Mouse (Mus musculus): ENCODE measurements around the gene Lsm10. TPM values are rescaled to one million over a fixed set of nuclear protein-coding genes. Genes with fewer than 3 reads are reported as not detected.

Gene Lsm10
- polyA plus RNA-seq (2012; rRNA removed) = 49.0 and 55.2 TPM in 2 replicates

DNA sequence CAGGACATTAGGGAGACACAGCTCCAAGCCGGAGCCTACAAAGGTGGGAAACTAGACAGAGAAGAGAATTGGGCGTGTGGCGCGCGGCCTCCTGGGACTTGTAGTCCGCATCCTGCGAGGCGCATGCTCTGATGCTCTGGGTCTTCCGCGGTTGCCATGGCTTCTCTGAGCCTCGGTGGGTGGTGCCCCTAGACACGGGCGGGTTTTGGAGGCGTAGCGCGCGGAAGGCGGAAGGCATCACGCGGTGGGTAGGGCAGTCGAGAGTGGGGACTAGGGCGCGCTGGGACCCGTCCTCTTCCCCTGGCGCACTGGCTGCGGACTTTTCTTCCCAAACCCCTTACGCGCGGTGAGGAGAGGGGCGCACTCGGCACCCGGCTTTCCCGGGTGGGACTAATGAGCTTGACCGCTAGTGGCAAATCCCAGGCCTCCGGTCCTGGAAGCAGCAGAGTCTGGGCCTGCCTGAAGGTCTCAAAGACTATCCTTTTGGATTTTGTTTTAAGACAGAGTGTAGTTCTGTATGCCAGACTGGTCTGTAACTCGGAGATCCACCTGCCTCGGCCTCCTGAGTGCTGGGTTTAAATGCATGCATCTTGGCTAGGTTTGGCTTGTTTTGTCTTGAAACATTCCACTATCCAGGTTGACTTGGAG, at the start of gene Lsm10:
TSS of gene Lsm10 (plus strand) at position 160 of the 648 bp plus-strand sequence.
- DNase-seq (ENCODE audit: low read depth) = no peak

DNA sequence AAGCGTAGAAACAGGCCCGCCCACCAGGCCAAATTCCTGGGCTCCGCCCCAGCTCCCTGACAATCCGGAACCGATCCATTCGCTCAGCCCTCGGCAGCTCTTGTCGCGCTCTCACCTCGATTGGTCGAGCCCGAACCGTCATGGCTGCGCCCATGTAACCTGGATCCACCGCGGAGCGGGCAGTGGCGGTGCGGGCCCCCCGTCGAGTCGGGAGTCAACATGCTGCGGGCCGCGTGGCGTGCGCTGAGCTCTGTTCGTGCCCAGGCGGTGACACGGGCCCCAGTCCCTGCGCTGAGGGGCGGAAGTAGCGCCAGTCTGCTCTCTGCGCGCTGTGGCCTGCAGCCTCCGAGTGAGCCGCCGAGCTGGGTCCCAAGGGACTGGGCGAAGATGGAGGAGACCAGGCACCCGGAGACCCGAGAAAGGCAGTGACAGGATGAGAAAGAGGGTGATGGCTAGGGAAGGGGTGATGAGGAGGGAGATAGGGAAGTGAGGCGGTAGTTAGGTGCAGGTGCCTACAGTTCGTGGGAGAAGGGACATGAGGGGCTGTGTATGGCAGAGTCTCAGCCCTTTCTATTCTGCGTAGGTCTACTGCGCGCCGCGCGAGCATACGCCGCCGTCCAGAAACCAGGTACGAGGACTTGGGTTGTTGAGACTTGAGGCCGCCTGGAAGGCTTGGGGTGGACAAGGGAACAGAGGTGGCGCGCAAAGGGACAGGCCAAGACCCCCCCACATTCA, 49.4 kb upstream of the Lsm10 start, which contains the start of gene Mrps15:
TSS of gene Mrps15 (plus strand) at position 75 of the 735 bp plus-strand sequence.
- peak; percentile 50 for DNase-seq (ENCODE audit: low read depth)

DNA sequence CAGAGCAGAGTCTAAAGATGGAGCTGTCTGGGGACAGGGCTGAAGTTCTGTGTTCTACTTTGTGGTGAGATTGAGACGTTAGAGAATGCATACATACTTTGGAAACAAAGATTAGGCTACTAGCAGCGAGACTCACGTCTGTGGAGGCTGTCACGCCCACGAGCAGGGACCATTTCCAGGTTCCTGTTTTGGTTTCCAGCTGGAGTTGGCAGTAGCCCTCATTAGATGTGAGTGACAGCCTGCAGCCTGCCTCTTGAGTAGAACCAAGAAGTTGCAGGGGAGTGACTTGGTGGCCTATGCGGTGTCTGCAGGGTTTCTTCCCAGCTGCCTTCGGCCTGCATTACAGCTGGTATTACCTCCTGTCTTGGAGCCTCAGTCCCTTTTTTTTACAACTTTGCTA, 44.8 kb upstream of the Lsm10 start:
- peak; percentile 59 for DNase-seq (ENCODE audit: low read depth)

DNA sequence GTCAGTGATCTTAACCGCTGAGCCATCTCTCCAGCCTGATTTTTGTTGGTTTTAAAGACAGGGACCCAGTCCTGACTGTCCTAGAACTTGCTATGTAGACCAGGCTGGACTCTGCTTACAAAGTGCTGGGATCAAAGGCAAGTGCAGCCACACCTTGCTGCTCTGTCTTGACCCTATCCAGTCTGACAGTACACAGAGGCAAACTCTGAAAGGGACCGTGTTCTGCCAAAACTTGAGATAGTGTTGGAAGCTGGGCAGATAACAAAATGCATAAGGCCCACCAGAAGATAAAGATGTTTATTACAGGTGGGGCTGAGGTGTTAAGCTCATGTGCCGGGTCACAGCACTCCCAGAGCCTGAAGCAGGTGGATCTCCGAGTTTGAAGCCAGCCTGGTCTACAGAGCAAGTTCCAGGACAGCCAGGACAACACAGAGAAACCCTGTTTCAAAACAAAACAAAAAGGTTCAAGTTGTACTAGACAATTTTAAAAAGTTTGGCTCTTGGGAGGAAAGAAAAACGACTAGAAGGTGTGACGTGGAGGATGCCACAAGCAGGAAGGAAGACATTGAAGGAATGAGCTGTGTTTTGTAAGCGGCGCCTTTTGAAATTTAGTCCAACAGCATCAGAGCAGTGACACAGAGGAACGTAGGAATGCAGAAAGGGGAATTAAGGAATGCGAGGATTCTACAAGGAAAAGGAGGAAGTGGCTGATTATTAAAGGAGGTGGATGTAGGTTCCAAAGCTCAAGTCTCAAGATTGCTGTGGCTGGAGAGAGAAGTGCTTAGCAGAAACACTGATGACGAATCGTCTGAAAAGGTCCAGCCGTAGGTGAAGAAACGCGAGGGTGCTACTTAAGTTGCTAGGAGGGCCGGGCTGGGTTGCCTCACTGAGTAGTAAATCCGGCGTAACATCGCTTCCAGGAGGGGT, 39.0 kb upstream of the Lsm10 start:
- DNase-seq (ENCODE audit: low read depth) = no peak

DNA sequence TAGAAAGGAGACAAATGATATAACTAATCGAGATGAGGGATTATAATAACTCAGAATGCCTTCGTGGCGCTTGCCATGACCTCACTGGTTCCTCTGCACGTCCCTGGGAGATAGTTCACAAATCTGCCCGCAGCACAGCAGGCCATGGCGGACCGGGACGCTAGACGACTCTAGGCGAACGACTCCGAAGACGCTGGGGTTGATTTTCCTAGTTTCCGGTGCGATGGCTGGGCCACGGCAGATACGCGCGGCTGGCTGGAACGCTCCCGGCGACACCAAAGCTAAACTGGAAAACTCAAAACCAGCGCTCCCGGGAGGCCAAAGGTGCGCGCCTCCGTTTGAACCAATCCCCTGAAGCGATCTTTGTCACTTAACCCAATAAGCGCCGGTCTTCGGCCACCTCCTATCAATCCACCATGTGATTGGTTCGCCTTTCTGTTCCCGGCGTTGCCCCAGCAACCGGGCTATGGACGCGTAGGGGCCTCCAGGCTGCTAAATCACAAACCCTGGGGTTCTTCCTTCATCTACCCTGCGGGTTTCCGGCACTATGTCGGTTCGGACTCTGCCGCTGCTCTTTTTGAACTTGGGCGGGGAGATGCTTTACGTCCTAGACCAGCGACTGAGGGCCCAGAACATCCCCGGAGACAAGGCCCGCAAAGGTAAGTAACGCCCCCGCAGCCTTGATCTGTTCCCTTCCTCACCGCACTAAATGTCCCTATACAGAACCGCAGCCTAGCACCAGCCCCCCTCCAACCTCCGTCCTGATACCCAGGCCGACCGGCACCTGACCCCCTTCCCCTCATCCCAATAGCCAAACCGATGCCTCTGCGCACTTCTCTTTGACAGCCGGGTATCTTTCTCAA, 38.1 kb upstream of the Lsm10 start, which contains the start of gene Oscp1:
TSS of gene Oscp1 (plus strand) at position 432 of the 863 bp plus-strand sequence.
- DNase-seq (ENCODE audit: low read depth) = no peak

DNA sequence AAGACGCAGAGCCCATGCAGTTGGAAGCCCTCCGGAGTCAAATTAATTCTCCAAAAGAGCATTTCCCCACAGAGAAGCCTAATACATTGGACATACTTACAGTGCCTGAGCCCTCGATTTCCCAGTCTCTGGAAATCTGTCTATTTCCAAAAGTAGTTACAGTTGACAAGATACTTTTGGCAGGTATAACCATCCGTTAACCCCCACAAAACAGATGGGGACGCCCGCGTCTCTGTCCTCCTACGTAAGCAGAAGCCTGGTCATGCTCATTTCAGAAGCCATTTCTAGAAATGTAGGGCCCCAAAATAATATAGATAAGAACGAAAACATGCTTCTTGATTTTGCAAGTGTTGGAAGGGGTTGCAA, 37.4 kb upstream of the Lsm10 start:
- no peak for DNase-seq (ENCODE audit: low read depth)

DNA sequence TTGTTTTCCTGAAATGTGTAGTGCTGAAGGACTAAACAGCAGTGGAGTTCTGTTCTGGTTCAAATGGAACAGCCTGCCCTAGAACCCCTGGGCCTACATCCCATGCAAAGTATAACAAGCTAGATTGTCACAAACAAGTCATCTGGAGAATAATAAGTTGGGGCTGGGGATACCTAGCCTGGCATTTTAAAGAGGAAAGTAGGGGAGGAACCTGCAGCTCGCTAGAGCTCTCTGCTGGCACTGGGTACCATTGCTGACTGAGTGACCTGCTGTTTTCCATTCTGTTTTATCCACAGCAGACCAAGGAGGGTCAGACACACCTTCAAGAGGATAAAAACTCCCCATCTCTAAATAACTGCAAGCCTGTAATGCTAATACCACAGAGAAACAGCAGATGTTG, 33.6 kb upstream of the Lsm10 start:
- DNase-seq (ENCODE audit: low read depth) = no peak

DNA sequence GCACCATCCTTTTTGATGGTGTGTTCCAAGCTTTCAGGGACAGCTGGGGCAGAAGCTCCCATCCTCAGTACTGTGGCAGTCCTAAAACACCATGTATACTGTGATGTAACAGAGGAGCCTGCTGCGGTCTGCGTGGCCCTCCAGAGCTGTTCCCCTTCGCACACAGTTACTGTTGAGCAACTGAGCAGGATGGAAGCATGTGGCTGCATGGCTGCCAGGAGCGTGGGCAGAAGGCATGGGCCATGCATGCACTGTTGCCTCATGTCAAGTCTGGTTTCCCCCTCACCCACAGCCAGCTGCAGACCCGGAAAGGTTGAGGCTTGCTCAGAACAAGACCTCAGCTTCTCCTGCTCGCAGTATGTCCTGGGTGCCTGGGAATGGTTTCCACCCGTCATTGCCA, 31.2 kb upstream of the Lsm10 start:
- no peak for DNase-seq (ENCODE audit: low read depth)

DNA sequence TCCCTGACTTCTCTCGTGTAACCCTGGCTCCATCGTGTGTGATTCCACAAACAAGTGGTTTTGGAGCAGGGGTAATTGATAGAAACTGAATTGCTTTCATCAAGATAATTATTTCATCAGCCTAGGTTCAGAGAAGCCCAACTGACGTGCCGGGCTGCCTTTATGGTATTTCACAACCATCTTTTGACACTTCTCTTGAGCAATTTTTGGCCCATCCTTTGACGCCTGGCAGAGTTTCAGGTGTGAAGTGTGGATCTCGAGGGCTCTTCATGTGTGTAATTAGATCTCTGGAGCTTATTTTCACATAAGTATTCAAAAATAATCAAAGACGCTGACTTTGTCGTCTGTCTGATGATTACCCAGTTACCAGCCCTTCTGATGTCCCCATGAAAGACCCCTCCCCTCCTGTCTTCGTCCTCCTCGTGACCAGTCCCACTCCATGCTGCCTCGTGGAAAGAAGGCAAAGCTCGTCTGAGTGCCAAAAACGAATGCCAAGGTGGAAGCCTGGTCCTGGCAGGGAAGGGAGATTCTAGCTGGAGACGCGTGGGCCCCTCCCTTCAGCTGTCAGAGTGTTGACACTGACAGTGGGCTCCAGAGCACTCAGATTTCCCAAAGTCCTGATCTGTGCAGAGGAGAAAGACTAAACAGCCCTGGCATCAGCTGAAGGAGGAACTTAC, 28.9 kb upstream of the Lsm10 start:
- DNase-seq (ENCODE audit: low read depth) = peak; percentile 93

DNA sequence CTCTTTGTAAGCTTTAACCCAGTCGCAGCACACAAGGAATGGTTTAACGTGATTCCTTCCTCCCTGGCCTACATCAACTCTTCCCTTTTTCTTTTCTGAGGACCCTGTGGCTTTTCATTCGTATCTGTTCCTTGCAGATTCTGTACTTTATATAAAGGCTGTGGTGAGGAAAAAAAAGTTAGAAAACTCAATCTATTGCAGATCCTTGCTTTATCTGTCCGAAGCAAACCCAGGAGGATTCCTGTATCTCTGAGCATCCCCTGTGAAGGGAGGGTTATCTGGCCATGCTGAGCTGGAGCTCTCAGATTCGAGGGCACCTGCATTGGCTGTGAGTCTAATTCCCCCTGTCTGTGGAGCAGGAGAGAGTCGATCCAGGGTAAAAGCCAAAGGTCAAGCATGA, 27.6 kb upstream of the Lsm10 start:
- no peak for DNase-seq (ENCODE audit: low read depth)

DNA sequence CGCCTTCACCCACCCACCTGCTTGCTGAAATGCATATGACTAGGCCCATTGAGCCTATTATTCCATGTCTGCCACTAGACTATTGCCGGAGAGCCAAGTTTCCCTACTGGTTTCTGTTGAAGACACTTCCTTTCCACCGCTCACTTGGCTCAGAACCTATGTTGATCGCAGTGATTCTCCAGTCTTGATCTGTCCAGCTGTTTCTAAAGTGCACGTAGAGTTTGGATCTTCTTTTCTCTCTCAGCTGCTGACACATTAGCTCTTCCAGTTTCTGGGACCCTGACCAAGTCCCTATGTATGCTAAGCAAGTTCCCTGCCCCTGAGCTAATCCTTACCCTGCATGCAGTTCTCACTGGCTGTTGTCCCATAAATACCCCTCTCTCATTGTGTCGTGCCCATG, 18.6 kb upstream of the Lsm10 start:
- no peak for DNase-seq (ENCODE audit: low read depth)

DNA sequence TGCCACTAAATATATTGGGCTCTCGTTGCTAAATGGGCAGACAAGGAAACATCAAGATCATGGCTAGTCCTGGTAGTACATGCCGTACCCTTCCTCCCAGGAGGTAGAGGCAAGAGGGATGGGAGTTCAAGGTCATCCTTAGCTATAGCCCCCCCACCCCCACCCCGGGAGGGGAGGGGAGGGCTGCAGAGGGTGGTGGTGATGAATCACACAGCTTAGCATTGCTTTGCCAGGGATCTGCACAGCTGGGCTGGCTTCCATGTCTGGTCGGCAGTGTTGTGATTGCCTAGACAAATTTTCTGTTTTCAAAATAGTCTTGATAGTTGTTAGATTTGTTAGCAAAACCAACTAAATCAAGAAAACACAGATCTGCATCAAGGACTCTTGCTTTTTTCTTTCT, 17.2 kb upstream of the Lsm10 start:
- DNase-seq (ENCODE audit: low read depth) = no peak

DNA sequence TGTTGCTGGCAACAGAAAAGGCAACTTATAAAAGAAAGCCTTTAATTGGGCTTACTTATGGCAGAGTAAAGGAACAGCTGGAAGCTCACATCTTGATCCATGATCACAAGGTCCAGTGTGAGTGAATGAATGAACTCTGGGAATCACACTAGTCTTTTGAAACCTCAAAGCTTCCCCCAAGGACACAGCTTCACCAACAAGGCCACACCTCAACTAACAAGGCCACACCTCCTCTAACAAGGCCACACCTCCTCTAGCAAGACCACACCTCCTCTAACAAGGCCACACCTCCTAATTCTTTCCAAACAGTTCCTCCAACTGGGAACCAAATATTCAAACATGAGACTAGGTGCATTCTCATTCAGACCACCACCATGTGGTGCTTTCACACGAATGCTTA, 14.8 kb upstream of the Lsm10 start:
- DNase-seq (ENCODE audit: low read depth) = no peak

DNA sequence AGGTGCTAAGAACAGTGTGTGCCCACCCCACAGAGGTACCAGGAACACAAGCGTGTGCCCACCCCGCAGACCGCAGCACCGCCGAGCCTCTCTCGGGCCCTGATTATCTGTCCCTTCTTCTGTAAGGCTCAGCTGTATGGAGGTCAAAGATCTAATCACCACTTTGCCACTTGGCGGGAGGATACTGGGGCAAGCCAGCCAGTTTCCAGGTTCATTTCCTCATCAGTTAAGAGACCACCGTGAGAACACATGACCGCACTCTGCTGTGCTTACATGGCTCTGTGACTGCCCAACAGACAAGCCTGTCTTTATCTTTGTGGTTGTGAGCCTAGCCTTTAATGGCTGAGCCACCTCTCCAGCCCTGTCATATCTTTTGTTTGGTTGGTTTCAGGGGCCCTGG, 13.4 kb upstream of the Lsm10 start:
- DNase-seq (ENCODE audit: low read depth) = no peak

DNA sequence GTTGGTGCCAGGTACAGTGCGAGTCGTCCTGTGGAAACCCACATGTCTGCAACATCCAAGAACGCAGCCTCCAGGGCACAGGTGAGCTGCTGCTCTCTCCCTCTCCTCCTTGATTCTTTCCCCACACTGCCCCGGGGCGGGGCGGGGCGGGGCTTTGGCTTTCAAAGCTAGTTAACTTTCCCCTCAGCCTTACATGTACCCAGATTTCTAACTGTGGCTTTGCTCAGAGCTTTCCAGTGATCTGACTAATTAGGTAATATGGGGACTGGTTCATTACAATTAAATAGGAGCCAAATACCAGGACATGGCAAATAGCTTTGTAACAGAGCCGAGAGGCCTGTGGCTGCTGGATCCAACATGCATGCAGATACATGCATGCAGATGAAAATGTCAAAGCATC, 12.0 kb upstream of the Lsm10 start:
- DNase-seq (ENCODE audit: low read depth) = peak; percentile 89

DNA sequence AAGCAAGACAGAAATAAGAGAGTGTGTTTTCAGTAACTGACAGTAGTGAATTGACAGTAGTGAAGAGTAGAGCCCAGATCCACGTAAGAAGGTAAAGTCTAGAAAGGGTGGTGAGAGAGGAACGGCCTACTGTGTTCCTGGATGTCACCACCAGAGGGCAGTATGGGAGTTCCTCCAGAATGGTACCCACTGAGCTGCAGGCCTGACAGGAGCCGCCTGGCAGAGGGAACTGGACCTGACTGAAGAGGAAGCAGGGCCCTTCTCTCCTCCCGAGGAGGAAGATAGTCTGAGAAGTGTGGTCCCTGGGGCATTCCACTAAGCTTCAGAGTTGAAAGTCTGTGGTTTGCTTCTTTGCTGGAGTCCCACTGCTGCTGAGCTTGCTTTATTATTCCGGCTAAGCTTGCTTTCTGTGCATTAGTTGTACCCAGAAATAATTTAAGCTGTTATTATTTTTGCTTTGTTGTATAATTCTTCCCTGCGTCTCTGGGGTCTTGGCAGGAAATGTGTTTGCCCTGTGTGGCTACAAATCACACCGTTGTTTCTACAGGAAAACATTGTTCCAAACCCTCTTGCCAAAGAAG, 10.3 kb upstream of the Lsm10 start:
- no peak for DNase-seq (ENCODE audit: low read depth)

DNA sequence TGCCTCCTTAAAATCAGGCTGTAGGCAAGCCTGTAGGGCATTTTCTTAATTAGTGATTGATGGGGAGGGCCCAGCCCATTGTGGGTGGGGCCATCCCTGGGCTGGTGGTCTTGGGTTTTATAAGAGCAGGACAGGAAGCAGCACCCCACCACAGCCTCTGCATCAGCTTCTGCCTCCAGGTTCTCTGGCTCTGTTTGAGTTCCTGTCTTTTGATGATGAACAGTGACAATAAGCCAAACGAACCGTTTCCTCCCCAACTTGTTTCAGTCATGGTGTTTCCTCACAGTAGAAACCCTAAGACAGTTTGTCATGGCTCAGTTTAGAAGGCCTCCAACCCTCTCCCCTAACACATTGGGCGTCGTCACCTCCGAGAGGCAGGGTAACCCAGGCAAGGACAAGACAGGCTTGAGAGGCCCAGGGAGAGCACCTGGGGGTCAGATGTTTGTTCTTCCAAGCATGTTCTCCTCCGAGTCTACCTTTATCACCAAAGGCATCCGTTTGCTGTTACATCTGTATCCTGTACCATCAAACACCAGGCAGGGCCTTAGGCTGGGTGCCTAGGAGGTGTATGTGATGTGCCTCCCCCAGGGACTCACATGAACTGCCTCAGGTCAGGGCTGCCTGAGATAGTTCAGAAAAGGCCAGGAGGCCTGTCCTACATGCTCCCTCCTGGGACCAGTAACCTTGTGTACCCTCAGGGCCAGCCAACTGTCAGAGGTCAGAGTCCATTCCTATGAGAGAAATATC, 6.1 kb upstream of the Lsm10 start:
- DNase-seq (ENCODE audit: low read depth) = no peak

DNA sequence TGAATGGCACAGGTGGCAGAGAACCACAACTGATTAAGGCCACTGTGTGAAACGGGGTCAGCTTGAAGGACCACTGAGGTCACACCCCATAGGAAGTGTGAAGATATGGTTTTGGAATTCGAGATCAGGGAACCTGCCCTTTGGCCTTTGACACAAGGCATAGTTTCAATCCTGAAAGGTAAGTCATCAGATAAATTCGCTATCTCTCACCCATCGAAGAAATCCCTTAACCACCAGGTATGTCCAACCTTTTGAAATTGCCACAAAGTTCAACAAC, 5.6 kb upstream of the Lsm10 start:
- no peak for DNase-seq (ENCODE audit: low read depth)

DNA sequence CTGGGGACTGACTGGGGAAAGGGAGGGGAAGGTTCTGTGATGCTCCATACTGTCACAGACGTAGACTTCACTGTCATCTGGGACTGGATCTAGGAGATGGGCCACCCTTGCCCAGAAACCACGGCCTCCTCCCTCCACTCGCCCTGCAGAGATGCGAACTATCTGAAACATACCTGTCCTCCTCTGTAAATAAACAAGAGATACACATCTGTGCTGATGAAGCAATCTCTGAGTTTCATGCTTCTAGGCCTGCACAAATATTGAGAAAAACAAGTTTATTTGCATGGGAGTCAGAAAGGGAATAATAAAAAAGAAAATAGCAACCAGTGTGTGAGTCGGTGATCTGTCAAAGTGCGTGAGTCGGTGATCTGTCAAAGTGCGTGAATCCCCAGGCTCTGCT, 4.5 kb upstream of the Lsm10 start:
- DNase-seq (ENCODE audit: low read depth) = no peak

Data from gonadal fat pad, adult 2 months (tissue).